Mouse (Mus musculus) ES-CJ7 (cell line): ENCODE results near the gene Rdh11.
A peak's percentile ranks its signal among the peaks of the same experiment; 100 is the strongest.

Source experiments
- DNase-seq: peaks from one replicate; pipeline ENCODE4 v3.0.0; 2011; ENCODE audit warnings: low read depth, low spot score

Rdh11 gene

DNA sequence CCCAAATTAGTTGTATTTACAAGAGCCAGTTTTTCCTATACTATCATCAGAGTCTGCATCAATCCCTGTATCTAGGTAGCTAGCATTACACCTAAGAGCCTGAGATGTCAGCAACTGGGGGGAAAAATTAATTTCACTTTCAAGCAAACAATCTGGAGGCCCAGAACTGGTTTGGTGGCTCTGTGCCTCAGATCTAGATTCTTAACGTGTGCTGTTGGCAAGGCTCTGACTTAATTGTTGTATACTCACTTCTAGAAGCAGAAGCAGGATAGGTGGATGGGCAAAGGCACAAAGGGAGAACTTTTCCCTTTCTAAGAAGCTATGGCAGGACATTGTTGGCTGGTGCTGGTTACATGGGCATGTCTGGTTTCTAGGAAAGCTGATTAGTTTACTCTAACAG, 52.7 kb downstream of the Rdh11 start:
- no peak for DNase-seq

DNA sequence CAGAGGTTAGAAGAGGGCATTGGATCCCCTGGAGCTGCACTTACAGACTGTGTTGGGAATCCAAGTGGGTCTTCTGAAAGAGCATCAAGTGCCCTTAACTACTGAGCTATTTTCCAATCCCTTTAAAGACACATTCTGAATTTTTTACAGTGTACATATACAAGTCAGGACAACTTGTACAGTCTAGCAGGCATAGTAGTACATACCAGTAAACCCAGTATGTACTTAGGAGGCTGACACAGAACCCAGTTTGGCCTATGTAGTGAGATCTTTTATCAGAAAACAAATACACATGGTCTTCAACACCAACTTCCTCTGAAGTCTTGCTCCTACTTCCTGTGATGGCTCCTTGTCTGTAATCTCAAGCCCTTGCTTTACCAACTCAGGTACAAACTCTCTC, 53.1 kb downstream of the Rdh11 start:
- DNase-seq, result no peak

DNA sequence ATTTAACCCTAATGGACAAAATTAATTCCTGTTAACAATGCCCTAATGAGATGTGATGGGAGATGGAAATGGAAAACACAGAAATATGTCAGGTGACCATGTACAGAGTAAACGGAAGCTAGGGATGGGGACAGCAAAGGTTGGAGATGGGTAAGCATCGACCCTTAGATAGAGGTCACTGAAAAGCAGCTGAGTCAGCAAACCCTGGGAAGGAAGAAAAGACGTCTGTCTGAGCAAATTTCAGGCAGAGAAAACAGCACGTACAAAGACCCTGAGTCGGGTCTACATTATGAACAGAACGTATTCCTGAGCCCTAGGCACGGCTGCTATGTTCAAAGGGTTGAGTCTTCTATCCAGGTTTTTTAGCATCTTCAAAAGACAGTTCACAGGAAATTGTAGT, 55.1 kb downstream of the Rdh11 start:
- no peak for DNase-seq

DNA sequence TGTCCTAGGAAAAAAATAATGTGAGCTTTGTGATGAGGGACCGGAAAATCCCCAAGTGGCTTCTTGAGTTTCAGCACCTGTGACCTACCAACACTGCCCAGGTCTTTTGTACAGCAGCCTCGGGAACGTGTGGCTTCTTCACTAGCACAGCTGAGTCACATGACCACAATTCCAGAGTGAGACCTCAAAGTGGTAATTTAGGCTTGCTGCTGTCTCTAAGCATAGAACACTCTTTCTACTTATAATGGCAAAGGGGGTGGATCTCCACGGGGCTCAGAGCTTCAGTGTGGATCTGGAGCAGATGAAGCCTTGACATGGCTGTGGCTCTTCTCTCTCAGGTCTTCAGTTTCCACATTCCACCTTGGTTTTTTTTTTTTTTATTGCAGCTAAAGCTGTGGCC, 57.0 kb downstream of the Rdh11 start:
- DNase-seq, result no peak

DNA sequence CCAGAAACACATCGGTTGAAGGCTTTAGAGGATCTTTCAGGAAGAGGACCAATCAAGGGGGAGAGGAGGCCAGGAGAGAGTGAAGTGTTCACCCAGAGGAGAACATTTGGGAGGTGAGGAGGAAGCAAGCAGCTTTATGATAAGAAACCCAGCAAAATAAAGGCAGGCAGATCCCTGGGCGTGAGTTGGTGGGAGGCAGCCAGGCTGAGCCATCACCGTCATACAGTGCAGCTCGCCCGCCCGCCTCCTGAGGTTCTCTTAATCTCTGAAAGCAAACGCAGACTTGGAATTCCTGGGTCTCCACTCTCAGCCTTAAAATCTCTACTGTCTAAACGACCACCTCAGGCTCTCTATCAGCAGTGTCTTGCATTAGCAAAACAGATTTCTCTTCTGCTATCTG, 57.4 kb downstream of the Rdh11 start:
- DNase-seq, result no peak

DNA sequence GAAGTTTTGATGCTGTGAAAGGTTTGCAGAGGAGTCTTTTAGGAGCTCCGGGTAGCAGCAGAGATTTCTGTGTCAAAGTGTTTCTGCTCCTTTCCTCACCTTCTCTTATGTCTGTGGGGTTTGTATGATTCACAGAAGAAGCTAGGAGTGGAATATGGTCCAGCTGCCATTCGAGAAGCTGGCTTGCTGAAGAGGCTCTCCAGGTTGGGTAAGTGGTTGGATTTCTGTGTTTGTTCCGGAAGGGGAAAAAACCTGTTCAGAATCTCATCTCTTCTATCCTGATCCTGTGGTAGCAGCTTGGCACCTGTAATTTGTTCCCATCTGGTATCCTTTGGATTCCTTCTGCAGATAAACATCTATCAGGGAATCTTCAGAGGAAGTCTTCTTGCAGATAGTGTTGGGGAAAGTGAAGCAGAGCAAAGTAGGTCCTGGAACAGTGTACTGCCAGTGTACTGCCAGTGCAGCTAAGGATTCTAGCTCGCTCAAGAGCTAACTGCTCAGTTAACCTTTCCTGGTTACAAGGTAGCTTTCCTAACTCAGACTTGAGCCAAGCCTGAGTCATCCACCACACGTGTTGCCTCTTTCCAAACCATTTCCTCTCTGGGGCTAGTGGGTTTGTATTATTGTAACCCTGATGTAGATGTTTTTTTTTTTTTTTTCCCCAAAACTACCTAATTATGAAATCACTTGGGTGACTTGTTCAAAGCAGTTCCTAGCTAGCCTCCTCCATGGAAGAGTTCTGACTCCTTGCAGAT, 60.2 kb downstream of the Rdh11 start:
- no peak for DNase-seq

DNA sequence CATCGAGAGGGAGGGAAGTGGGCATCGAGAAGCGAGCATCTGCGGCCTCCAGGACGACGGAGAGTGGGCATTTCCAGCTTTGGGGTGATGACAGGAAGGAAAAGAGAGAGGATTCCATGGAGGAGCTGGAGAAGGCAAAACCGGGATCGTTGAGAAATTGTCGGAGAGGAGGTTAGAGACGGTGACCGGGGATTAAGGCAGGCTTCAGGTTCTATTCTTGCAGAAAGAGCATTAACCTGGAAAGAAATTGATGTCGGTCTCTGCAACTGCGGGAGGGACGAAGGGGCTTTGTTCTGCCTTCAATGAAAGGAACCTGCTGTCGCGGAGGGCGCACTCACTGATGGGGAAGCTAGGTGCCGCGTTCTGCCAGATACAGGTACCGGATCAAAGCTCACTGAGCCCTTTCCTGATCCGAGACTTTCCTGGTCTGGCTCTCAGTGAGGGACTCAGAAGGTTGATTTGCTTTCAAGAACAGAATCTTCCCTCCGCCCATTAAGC, 60.9 kb downstream of the Rdh11 start:
- DNase-seq, result peak; percentile 25

DNA sequence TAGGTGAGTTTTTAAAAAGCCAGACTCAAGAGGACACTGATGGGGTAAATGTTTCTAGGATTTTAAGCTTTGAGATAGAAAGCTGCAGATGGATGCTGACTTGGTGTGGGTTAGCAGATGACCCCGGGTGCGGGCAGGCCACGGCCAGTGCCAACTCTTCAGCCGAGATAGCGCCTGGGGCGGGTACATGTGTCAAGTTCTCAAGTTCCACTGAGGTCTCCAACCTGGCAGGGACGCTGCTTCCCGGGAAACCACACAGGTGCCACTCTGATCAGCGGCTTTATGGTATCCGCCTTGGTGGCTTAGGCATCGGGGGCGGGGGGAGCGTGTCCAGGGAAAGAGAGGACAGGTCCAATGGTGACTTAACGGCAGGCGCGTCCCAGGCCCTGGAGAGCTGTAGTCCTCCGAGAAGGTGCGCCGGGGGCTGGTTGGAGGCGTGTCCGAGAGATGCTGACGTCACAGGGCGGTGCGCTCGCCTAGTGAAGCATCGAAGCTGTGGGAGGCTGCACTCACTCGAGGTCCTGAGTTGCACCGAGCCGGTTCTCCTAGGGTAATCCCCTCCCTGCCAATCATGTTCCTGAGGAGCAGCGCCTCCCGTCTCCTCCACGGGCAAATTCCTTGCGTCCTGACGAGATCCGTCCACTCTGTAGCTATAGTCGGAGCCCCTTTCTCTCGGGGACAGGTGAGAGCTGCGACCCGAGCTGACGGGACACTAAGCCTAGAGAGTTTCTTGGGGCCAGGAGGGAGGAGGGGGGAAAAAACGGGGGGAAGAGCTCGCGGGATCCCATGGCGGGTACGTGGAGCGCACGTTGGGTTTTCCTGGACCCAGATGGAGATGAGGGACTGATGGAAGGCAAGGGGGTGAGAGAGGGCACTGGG, 61.6 kb downstream of the Rdh11 start, which contains the start of gene Arg2:
Arg2 (plus strand) TSS at position 479 of the 879 bp plus-strand sequence.
- peak; percentile 85 for DNase-seq
